Mouse (Mus musculus) neutrophil, adult 65 days (primary cell): ENCODE measurements around the gene Ankk1. TPM values are rescaled to one million over a fixed set of nuclear protein-coding genes. Genes with fewer than 3 reads are reported as not detected.

Experiments used
- total RNA-seq: library from RNA; stranded (reverse); gene quantifications from 2 replicates; pipeline ENCODE4 v1.2.4, GENCODE M21; 2023

Ankk1 gene
- total RNA-seq, result not detected in 2 replicates

GRCm38 (mm10) chr9:49426921-49427320, at the start of gene Ankk1:
Ankk1 (minus strand) TSS chr9:49427021.

Other genes starting within 250 kb of the Ankk1 start
- not detected in 2 replicates for gene Gm4894, start 176.5 kb downstream of the Ankk1 start, total RNA-seq
- gene Drd2, start 86.4 kb downstream of the Ankk1 start, total RNA-seq, result 0.16 TPM in 1 of 2 replicates, not detected in the other
- gene Ttc12, start 59.2 kb upstream of the Ankk1 start, total RNA-seq, result 0.70 and 2.4 TPM in 2 replicates